Mouse (Mus musculus): ENCODE measurements at regions not wholly inside any gene's neighbourhood (a gene's known extent, or its start where the extent isn't known, plus 50 kb on each side); places are given as distances from the start of the nearest gene placed in this dataset.

DNA sequence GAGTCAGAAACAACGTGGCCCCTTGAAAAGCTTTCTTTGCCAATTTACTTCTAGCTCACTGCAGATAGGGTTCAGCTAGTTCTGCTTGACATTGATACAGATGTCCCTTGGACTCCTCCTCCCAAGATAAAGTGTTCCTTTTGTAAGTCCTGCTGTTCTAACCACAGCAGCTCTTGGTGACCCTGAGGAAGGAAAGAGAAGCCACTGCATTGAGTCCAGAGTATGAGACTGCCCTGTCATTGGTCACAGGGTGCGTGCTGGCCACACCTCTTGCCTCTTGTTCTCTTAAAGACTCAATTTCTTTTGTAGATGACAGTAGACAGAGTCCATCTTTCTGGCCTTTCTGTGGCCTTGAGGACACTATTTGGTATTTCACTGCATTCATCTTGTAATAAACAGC is 74.7 kb upstream of the Zc3h12c start:
- DNase-seq (ENCODE audit: low spot score in 2 of 2), result no peak

- DNase-seq (ENCODE audit: low spot score in 2 of 2), result no peak
Observed at GRCm38 (mm10) chr9:52241577-52241976, 73.2 kb upstream of the Zc3h12c start.

- DNase-seq (ENCODE audit: low spot score in 2 of 2), result no peak
Observed at GRCm38 (mm10) chr9:52240585-52241320, 72.4 kb upstream of the Zc3h12c start.

GRCm38 (mm10) chr9:52234775-52235174 is 66.4 kb upstream of the Zc3h12c start:
- DNase-seq (ENCODE audit: low spot score in 2 of 2), result no peak

DNA sequence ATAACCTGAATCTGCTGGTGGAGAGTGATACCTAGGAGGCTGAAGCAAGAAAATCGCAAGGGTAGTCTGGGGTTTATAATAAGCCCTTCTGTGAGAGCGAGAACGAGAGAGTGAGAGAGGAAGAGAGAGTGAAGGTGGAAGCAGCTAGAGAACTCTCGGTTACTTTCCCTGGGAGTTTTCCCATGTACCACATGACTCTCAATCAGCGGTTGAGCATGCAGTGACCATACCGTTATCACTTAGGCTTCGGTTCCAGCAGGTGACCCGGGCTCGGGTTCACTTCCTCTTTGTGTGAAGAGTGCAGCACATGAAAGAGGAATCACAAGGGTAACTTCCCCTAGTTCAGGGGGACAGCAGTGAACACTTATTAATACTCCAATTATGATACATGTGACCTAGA is 61.2 kb upstream of the Zc3h12c start:
- DNase-seq (ENCODE audit: low spot score in 2 of 2), result no peak

- no peak for DNase-seq (ENCODE audit: low spot score in 2 of 2)
Observed at GRCm38 (mm10) chr9:52225646-52226045, 57.3 kb upstream of the Zc3h12c start.

DNA sequence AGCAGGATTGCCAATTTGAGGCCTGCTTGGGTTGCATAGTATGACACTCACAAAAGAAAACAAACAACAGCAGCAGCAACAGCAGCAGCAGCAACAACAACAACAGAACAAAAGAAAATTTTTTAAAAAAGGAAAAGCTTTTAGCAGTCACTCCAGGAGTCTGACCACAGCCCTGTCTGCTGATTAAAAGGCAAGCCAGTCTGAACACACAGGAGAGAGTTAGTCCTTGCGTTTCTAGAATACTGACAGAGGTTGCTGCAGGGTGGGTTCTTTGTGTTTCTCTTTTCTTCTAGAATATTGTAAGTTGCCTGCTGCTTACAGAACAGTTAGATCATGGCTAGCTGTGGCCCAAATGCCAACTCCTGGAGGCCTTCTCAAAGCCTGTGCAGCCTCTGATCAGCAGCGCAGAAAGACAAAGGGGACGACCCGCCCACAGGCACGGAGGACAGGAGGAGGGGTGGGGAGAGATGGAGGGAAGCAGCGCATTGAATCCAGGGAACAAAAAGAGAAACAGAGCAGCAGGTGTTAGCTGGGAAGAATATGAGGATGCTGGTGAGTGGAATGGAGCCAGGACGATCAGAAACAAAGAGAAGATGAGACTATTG is 55.2 kb upstream of the Zc3h12c start:
- DNase-seq (ENCODE audit: low spot score in 2 of 2), result no peak

All from left cerebral cortex, adult 18-20 months (tissue).